Mouse (Mus musculus) liver, embryonic 12.5 days (tissue): ENCODE data around the gene Srgap2. TPM values are rescaled to one million over a fixed set of nuclear protein-coding genes. Genes with fewer than 3 reads are reported as not detected.

Source experiments
- ATAC-seq: fragments of 200-750 bp; cut with Nextera tagmentation; 2 replicates; pipeline ENCODE4 v1.8.0; 2017; ENCODE audit warnings: moderate number of reproducible peaks, mild to moderate bottlenecking, moderate library complexity
- H3K27ac ChIP-seq: fragments of 300-500 bp; sonication (generic); 2 replicates; pipeline ENCODE4 v1.5.1; 2016; ENCODE audit warnings: mild to moderate bottlenecking
- H3K27me3 ChIP-seq: fragments of 300-500 bp; sonication (generic); replicated peaks from 2 replicates; pipeline ENCODE4 v1.6.1; 2016; ENCODE audit warnings: mild to moderate bottlenecking, moderate library complexity
- H3K36me3 ChIP-seq: fragments of 300-500 bp; sonication (generic); 2 replicates; pipeline ENCODE4 v1.6.1; 2016; ENCODE audit warnings: mild to moderate bottlenecking, moderate library complexity
- H3K4me1 ChIP-seq: fragments of 300-500 bp; sonication (generic); 2 replicates; pipeline ENCODE4 v1.6.1; 2016
- H3K4me2 ChIP-seq: fragments of 300-500 bp; sonication (generic); 2 replicates; pipeline ENCODE4 v1.6.1; 2016; ENCODE audit warnings: mild to moderate bottlenecking, moderate library complexity
- H3K4me3 ChIP-seq: fragments of 300-500 bp; sonication (generic); 2 replicates; pipeline ENCODE4 v1.5.1; 2016; ENCODE audit warnings: mild to moderate bottlenecking, moderate library complexity
- H3K9ac ChIP-seq: fragments of 300-500 bp; sonication (generic); 2 replicates; pipeline ENCODE4 v1.6.1; 2016; ENCODE audit warnings: mild to moderate bottlenecking, moderate library complexity
- H3K9me3 ChIP-seq: fragments of 300-500 bp; sonication (generic); replicated peaks from 2 replicates; pipeline ENCODE4 v1.6.1; 2016; ENCODE audit warnings: mild to moderate bottlenecking, moderate library complexity
- WGBS: fragments of 180-500 bp; shearing (Covaris S2); methylation state at CpG from one replicate; pipeline ENCODE4 v1.1.7; 2016; ENCODE audit not compliant: insufficient replicate concordance; 5-methylcytosine and 5-hydroxymethylcytosine counted together
- polyA plus RNA-seq: library from polyadenylated mRNA; unstranded; fragments of >200 nt; fragmentation: Nextera tagmentation; extraction: Ambion mirVana; gene quantifications from 2 replicates; pipeline ENCODE4 v1.2.1, GENCODE M21; 2016

Gene Srgap2
- polyA plus RNA-seq, 1 experiment from 2014 or later, result 5.8 TPM

DNA sequence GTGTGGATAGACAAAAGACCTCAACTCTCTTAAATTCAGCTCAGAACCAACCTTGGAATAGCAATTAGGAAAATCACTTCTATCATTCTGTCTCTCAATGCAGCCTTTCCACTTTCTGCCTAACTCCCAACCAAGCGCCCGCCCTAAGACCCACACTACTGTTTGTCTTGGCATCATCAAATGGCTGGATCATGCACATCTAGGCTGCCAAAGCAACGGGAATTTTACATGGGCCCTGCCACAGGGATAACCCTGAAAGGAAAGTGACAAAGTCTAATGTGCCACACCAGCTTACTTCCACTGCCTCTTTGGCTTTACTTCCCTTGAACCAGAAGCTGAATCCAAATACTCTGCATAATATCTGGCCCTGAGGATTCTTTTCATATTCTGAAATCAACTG lies 37.8 kb downstream of the Srgap2 start:
- no peak for ATAC-seq
- 75% methylated on average over 3 of the region's 3 CpGs for WGBS
- no peak overlapping the region for H3K9ac ChIP-seq

GRCm38 (mm10) chr1:131486094-131486850 lies 40.9 kb downstream of the Srgap2 start:
- Histone ChIP-seq H3K9me3 (no peaks in the 10 kb centered on the region), H3K4me1 (peaks cover 19% of the 10 kb centered on the region), H3K4me2 (no peak overlapping the region), H3K36me3 (no peaks in the 10 kb centered on the region), H3K4me3 (no peak overlapping the region), H3K27ac (no peak overlapping the region), H3K9ac (no peak overlapping the region), H3K27me3 (no peaks in the 10 kb centered on the region)
- WGBS, result 60% methylated on average over 5 of the region's 5 CpGs
- ATAC-seq, result no peak

More for the DNA sequence above, 37.8 kb downstream of the Srgap2 start:
- H3K4me2 ChIP-seq, result no peak overlapping the region
- H3K27ac ChIP-seq, result no peak overlapping the region
- H3K4me3 ChIP-seq, result no peak overlapping the region
- H3K27me3 ChIP-seq, result no peaks in the 10 kb centered on the region
- H3K9me3 ChIP-seq, result no peaks in the 10 kb centered on the region
- H3K36me3 ChIP-seq, result no peaks in the 10 kb centered on the region
- peaks cover 27% of the 10 kb centered on the region for H3K4me1 ChIP-seq

DNA sequence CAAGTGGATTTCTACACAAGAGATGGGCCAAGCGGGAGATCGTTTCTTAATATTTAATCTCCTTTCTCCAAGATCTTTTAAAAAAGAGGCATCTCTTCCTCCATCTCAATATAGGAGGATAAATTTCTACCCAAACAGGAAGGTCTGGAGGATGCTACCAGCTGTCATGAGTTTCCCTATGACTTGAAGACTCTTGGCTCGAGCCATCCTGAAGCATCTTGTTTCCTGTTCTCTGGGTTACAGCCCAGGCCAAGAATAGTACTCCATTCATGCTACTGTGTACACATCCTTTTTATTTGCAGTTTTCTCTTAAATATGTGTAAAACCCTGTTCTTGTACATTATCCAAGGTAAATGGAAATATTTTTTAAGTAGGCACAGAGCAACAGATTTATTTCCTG lies 44.9 kb downstream of the Srgap2 start:
- H3K4me3 ChIP-seq, result no peak overlapping the region
- no peak overlapping the region for H3K27ac ChIP-seq
- no peak for ATAC-seq
- H3K4me2 ChIP-seq, result no peak overlapping the region
- H3K9ac ChIP-seq, result no peak overlapping the region
- no peaks in the 10 kb centered on the region; the same call in 1 of the 2 replicates for H3K36me3 ChIP-seq
- no peaks in the 10 kb centered on the region for H3K9me3 ChIP-seq
- no peaks in the 10 kb centered on the region for H3K27me3 ChIP-seq
- peaks cover 17% of the 10 kb centered on the region for H3K4me1 ChIP-seq
- WGBS, result 78% methylated on average over 3 of the region's 3 CpGs

- Histone ChIP-seq H3K9ac (no peak overlapping the region), H3K27me3 (no peaks in the 10 kb centered on the region), H3K4me2 (no peak overlapping the region), H3K4me1 (peaks cover 16% of the 10 kb centered on the region), H3K4me3 (no peak overlapping the region), H3K36me3 (no peaks in the 10 kb centered on the region; the same call in 1 of the 2 replicates), H3K9me3 (no peaks in the 10 kb centered on the region), H3K27ac (no peak overlapping the region)
- ATAC-seq, result no peak
Observed at GRCm38 (mm10) chr1:131481391-131481790, 45.8 kb downstream of the Srgap2 start.

GRCm38 (mm10) chr1:131478770-131479305 lies 48.3 kb downstream of the Srgap2 start:
- WGBS, result 46% methylated on average over 2 of the region's 2 CpGs
- no peak overlapping the region for H3K9ac ChIP-seq
- peaks cover 9% of the 10 kb centered on the region; the same call in 1 of the 2 replicates for H3K4me1 ChIP-seq
- no peak overlapping the region for H3K4me3 ChIP-seq
- no peaks in the 10 kb centered on the region for H3K27me3 ChIP-seq
- no peak for ATAC-seq
- no peak overlapping the region for H3K4me2 ChIP-seq
- H3K36me3 ChIP-seq, result no peaks in the 10 kb centered on the region; the same call in 1 of the 2 replicates
- H3K9me3 ChIP-seq, result no peaks in the 10 kb centered on the region
- no peak overlapping the region for H3K27ac ChIP-seq

DNA sequence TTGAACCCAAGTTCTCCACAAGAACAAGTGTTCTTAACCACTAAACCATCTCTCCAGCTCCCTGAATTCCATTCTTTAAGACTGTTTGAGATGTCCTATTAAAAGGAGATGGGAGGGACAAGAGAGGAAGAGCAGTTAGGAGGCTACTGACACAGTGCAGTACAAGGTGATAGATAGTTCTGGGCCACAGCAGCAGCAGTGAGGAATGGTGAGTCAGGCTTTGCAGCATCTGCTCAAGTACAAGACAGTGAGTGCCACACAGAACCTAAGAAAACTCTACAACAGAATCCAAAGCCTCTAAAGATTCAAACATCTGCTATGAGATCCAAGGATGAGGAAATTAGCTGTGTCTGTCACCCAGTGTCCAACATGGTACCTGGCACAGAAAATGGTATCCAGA lies 51.8 kb downstream of the Srgap2 start:
- H3K36me3 ChIP-seq, result no peaks in the 10 kb centered on the region; the same call in 1 of the 2 replicates
- no peak overlapping the region for H3K4me3 ChIP-seq
- H3K9me3 ChIP-seq, result no peaks in the 10 kb centered on the region
- peaks cover 9% of the 10 kb centered on the region for H3K4me1 ChIP-seq
- no peak overlapping the region for H3K4me2 ChIP-seq
- no peak for ATAC-seq
- no peak overlapping the region for H3K9ac ChIP-seq
- no peak overlapping the region for H3K27ac ChIP-seq
- no peaks in the 10 kb centered on the region for H3K27me3 ChIP-seq

DNA sequence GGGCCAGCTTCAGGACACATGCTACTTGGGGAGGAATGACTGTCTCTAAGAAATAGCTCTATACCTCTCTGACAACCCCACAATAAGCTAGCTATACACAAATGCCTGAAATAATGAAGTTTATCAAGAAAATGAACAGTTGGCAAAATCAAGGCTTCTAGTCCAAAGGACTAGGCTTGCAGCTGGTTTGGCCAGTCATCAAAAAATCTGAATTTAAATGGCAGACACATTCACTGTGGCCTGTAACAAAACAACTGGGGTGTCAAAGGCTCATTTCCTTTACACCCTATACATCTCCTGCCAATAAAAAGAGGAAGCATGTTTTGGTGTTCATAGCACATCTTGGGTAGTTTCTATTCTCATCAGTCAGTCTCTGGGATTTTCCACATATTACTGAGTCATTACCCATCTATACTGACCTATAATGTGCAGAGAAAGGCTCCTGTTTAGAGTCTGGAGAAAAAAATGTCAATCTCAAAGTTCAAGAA lies 53.5 kb downstream of the Srgap2 start:
- Histone ChIP-seq H3K9me3 (no peaks in the 10 kb centered on the region), H3K4me3 (no peak overlapping the region), H3K4me2 (no peak overlapping the region), H3K27ac (no peak overlapping the region), H3K27me3 (no peaks in the 10 kb centered on the region), H3K36me3 (no peaks in the 10 kb centered on the region), H3K9ac (no peak overlapping the region), H3K4me1 (peaks cover 13% of the 10 kb centered on the region)
- no peak for ATAC-seq

GRCm38 (mm10) chr1:131470597-131470996 lies 56.6 kb downstream of the Srgap2 start:
- no peak overlapping the region for H3K27ac ChIP-seq
- 34% methylated on average over 1 of the region's 1 CpGs for WGBS
- H3K27me3 ChIP-seq, result no peaks in the 10 kb centered on the region
- no peak for ATAC-seq
- H3K4me1 ChIP-seq, result peaks cover 24% of the 10 kb centered on the region
- no peaks in the 10 kb centered on the region for H3K9me3 ChIP-seq
- H3K4me2 ChIP-seq, result no peak overlapping the region
- no peak overlapping the region for H3K9ac ChIP-seq
- H3K4me3 ChIP-seq, result no peak overlapping the region
- no peaks in the 10 kb centered on the region for H3K36me3 ChIP-seq

DNA sequence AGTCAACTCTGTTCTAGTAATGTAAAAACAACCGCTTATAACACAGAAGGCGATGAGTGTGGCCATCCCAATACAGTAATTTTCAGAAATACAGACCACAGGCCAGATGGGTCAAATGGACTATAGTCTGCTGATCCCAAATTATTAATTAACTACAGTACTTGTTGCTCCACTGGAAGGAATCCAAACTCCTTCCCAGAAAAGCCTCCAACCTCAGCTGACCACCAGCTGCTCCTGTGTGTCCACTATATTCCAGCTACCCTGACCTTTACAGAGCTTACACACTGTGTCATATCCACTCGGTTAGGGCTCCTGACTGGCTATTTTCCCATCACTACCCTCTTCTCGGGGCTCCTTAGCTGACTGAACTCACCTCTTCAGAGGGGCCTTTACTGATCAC lies 61.3 kb downstream of the Srgap2 start:
- Histone ChIP-seq H3K27ac (no peak overlapping the region), H3K9ac (no peak overlapping the region), H3K4me2 (no peak overlapping the region), H3K36me3 (no peaks in the 10 kb centered on the region), H3K9me3 (no peaks in the 10 kb centered on the region), H3K4me1 (peaks cover 29% of the 10 kb centered on the region), H3K27me3 (no peaks in the 10 kb centered on the region), H3K4me3 (no peak overlapping the region)
- WGBS, result 79% methylated on average over 4 of the region's 4 CpGs
- ATAC-seq, result no peak

- H3K36me3 ChIP-seq, result no peaks in the 10 kb centered on the region
- H3K27ac ChIP-seq, result no peak overlapping the region
- H3K27me3 ChIP-seq, result no peaks in the 10 kb centered on the region
- no peak overlapping the region for H3K4me2 ChIP-seq
- H3K9me3 ChIP-seq, result no peaks in the 10 kb centered on the region
- no peak overlapping the region for H3K9ac ChIP-seq
- peaks cover 17% of the 10 kb centered on the region; the same call in 1 of the 2 replicates for H3K4me1 ChIP-seq
- WGBS, result 56% methylated on average over 6 of the region's 6 CpGs
- no peak overlapping the region for H3K4me3 ChIP-seq
- ATAC-seq, result no peak
Observed at GRCm38 (mm10) chr1:131463953-131464627, 63.1 kb downstream of the Srgap2 start.

DNA sequence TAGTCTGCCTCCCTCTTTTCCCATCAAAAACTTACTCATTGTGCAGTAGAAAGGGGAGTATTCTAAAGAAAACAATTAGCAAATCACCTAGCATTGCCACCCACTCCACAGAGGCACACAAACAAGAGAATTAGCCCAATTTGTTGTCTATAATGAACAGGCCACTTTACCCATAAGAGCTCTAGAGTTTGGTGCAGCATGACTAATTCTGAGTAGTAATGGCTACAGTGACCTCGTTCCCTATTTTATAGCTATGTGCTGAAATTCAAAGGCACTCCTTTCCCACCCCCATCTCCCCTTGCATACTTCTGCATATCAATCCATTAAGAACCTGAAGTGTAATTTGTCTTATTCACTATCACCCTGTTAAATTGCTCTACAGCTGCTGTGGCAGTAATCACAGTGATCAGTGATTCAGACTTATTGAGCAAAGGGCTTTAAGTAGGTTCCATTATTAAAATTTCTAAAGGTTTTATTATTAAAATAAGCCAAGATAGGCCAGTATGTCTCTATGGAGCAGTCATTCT lies 64.5 kb downstream of the Srgap2 start:
- no peak for ATAC-seq
- peaks cover 12% of the 10 kb centered on the region; the same call in 1 of the 2 replicates for H3K4me1 ChIP-seq
- WGBS, result 66% methylated on average over 1 of the region's 1 CpGs

GRCm38 (mm10) chr1:131460914-131461530 lies 66.1 kb downstream of the Srgap2 start:
- 86% methylated on average over 1 of the region's 1 CpGs for WGBS
- ATAC-seq, result no peak
- Histone ChIP-seq H3K9me3 (no peaks in the 10 kb centered on the region), H3K4me1 (peaks cover 10% of the 10 kb centered on the region; the same call in 1 of the 2 replicates), H3K4me3 (no peak overlapping the region), H3K9ac (no peak overlapping the region), H3K36me3 (no peaks in the 10 kb centered on the region), H3K4me2 (no peak overlapping the region), H3K27ac (no peak overlapping the region), H3K27me3 (no peaks in the 10 kb centered on the region)

More for the DNA sequence above, 64.5 kb downstream of the Srgap2 start:
- Histone ChIP-seq H3K4me2 (no peak overlapping the region), H3K27ac (no peak overlapping the region), H3K4me3 (no peak overlapping the region), H3K27me3 (no peaks in the 10 kb centered on the region), H3K9me3 (no peaks in the 10 kb centered on the region), H3K36me3 (no peaks in the 10 kb centered on the region), H3K9ac (no peak overlapping the region)
